Mouse (Mus musculus) spleen, adult 2 months (tissue): ENCODE measurements around the gene Zfp658.

Source experiments
- CTCF ChIP-seq: fragments of 200-500 bp; IDR thresholded peaks from 2 replicates; pipeline ENCODE4 v1.5.1; 2011; ENCODE audit warnings: mild to moderate bottlenecking, inconsistent platforms; ENCODE audit not compliant: insufficient read depth, insufficient read length, insufficient replicate concordance; ENCODE audit errors: extremely low read depth
- POLR2A ChIP-seq: fragments of 200-500 bp; IDR thresholded peaks from 2 replicates; pipeline ENCODE4 v1.6.1; 2011; ENCODE audit warnings: low read depth, low read length, inconsistent platforms

GRCm38 (mm10) chr7:43584790-43585189 is 22.7 kb downstream of the Zfp658 start:
- TF ChIP-seq CTCF: no peak
- TF ChIP-seq POLR2A: no peak
